Mouse (Mus musculus): ENCODE measurements around the gene Grhpr.

GRCm38 (mm10) chr4:44947464-44947863 is 33.7 kb upstream of the Grhpr start:
- TF ChIP-seq POLR2A (IDR thresholded peaks at IDR 0.05; ENCODE audit: insufficient read length, low read depth) (no peak), MAX (IDR thresholded peaks at IDR 0.05; ENCODE audit: low read depth) (no peak)
